Mouse (Mus musculus): ENCODE results near the gene Tle6.

DNA sequence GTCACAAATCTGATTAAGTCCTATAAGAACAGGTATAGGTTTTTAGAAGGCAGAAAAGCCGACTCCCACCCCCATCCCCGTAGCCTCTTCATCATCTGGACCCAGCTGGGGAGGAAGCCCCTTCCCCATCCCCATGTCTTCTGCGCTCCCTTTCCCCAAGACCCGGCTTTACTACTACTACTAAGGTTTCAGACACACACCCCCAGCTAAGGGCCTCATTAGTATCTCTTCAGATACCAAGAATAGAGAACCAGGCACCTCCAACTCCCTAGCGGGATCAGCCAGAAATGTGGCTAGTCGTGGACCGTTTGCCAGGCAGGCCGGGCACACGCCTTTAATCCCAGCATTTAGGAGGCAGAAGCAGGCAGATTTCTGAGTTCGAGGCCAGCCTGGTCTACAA is 777 bp downstream of the Tle6 start:
- no peak for TF ChIP-seq CTCF (IDR thresholded peaks at IDR 0.05; ENCODE audit: low read depth)
- TF ChIP-seq EP300 (optimal IDR thresholded peaks at IDR 0.05), result no peak

Data from stomach, postnatal 0 days (tissue).